Mouse (Mus musculus): ENCODE measurements at regions not wholly inside any gene's neighbourhood (a gene's known extent, or its start where the extent isn't known, plus 50 kb on each side); places are given as distances from the start of the nearest gene placed in this dataset.
A peak's percentile ranks its signal among the peaks of the same experiment; 100 is the strongest.

GRCm38 (mm10) chr9:120677216-120677615, 106.0 kb downstream of the Rpl14 start:
- no peak for DNase-seq

DNA sequence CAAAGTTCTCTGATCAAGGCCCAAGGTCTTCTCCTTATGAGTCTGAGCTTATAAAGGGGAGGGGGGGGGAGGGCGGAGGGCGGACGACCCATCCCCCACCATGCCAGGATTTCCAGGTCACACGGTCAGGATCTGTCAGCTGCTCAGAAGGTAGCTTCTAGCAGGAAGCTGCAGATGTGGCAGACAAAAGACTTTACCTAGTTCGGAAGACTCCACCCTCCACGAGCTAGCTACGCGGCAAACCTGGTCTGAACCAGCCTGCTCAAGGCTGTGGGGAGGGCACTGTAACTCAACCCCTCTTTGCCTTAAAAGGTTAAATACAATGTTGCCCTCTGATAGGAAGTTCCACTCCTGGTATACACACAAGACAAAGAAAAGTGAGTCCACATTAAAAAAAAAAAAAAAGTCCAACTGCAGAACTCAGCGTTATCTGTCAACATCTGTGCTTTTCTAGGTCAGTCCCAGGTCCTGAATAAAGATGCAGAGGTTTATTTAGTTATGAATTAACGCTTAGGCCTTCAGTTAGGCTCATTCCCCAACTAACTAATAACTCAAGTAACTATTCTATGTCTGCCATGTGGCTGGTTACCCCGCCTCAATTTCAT, 108.7 kb downstream of the Rpl14 start:
- no peak for DNase-seq

DNA sequence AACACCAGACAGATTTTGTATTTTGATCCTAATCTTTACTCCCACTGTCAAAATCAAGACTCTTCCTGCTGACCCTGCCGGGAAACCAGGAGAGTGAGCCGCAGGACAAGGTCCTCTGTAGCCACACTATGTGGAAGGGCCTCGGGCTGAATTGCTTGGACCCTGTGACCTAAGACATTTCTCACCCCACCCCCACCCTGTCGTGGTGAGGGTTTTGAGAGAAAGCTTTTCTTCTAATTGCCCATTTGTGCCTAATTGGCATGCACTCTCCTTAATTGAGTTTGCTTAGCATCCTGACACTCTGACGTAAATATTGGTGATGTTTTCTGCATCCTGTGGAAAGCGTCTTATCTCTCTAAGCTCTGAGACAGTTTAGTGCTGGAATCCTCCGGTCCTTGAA, 110.2 kb downstream of the Rpl14 start:
- DNase-seq = no peak

GRCm38 (mm10) chr9:120685961-120686360, 114.7 kb downstream of the Rpl14 start:
- DNase-seq = no peak

DNA sequence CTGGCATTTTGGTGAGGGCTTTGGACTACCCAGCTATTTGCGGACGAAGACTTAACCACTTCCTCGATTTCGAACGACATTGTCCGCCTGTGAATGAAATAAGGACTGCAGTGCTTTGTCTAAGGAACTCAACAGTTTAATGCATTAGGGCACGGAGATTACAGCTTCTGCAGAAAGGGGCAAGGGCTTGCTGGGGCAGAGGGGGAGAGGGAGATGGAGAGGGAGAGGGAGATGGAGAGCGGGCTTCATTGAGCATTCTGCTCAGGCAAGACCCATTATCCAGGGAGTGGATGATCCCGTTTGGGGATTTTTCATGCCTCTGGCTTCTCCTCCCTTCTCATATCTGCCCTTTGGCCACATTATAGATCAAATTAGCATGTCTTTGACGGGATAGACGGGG, 117.8 kb downstream of the Rpl14 start:
- no peak for DNase-seq

GRCm38 (mm10) chr9:120690510-120690909, 119.3 kb downstream of the Rpl14 start:
- DNase-seq = no peak

GRCm38 (mm10) chr9:120690961-120691941, 120.0 kb downstream of the Rpl14 start:
- DNase-seq = peak; percentile 68 to 74

- DNase-seq = no peak
Measured at GRCm38 (mm10) chr9:120691971-120692401, 120.7 kb downstream of the Rpl14 start.

DNA sequence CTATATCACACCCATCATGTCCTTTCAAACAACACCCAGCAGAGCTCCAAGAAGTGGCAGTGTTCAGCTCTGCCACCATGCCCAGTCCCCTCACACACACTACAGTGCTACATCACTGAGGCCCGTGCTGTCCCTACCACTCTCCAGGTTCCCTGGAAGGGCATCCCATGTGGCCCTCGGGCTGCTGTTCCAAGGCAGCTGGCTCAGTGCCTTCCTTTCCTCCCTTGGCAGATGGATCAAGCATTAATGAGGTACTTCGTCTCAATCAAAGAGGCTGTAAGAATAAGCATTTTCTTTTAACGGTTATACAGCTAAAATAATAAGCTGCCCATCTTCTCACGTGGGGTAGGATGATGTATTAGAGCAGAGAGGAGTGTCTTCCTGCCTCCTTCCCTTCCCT, 123.2 kb downstream of the Rpl14 start:
- DNase-seq = peak in 1 of 2 experiments; percentile 24

GRCm38 (mm10) chr9:120695966-120696365, 124.7 kb downstream of the Rpl14 start:
- no peak for DNase-seq

GRCm38 (mm10) chr9:120697749-120698148, 126.5 kb downstream of the Rpl14 start:
- DNase-seq = peak; percentile 88 to 95

- no peak for DNase-seq
Measured at GRCm38 (mm10) chr9:120699781-120700180, 128.5 kb downstream of the Rpl14 start.

DNA sequence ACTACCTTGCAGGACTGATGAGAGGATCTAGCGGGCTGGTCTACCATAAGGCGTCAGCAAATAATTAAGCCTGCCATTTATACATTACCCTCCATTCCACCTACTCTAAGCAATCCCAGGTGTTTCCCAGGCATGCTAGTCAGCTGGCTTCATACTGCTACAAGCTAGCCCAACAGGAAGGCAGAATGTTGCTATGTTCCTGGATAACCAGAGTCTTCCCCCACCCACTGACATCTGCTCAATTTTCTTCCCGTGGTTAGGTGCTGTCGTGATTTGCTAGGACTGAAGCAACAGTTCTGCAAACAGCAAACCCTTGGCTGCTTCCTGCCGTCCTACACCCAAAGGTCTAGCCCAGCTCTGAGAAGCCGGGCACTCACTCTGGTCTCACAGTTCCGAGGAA, 131.6 kb downstream of the Rpl14 start:
- DNase-seq = no peak

DNA sequence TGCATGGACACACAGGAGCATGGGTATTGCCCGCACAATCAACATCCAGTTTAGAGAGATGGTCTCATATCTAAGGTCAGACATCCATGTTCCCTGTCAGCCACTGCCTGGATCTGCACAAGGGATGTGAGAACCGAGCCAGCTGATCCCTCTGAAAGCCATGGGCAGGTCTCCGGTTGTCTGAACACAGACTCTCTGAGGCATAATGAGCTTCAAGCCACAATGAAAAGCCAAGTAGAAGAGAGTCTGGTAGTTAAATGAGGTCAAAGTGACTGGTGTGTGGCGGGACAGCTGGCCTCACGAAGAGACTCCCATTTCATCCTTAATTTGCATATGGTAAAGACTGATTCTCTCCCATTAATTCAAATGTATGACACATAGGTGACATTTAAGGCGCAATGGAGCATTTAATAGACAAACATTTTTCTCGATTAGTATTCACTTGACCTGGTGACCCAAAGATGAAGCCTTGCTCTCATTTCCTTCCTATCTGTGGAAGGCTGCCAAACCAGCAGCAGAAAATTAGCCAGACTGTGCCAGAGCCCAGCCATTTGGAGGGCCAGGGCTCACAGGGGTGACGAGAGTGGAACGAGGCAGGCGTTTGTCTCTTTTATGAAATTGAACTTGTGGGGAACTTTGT, 132.2 kb downstream of the Rpl14 start:
- DNase-seq = peak; percentile 48 to 54

DNA sequence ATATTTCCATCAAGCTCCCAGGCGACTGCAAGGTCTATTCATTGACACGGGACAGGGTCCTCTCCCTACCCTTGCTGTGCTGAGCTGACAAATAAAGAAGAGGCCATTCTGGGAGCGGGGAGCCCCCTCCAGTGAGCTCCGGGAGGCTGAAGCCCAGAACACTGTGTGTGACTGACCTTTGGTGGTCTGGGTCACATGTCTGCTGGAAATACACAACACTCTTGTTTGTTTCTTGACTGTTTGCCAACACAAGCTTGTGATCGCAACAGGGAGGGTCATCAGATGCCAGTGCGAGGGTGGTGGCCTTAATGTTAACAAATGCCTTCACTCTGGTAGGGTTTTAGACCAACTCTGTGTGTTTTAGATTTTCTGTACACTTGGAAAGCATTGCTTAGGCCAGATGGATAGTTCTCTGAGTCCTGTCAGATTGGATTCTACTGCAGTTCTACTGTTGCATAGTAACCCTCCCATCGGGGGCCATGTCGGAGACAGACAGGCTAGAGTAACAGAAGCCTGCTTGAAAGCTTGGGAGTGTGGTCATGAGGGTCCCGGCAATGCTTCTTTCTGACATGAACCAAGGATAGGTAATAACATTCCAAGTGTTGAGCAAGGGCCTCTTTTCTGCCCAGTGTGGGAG, 135.4 kb downstream of the Rpl14 start:
- DNase-seq = no peak

DNA sequence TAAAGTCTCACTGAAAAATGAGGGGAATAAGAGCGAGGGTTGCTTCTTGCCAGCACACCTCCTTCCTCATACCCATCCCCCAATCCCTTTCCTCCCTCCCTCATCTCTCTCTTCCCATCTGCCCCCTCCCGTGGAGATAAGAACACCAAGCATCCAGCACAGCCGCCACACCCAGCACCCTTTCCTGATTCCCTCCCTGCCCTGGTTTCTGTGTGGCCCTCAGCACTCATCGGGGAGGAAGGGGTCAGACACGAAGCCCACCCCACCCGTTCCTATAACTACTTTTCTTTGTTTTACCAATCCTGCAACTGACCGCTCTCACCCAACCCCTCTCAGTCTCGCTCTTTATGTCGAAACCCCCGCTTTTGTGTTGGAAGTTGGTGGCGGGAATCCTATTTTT, 137.3 kb downstream of the Rpl14 start:
- DNase-seq = no peak

- no peak for DNase-seq
Measured at GRCm38 (mm10) chr9:120709146-120709655, 138.0 kb downstream of the Rpl14 start.

DNA sequence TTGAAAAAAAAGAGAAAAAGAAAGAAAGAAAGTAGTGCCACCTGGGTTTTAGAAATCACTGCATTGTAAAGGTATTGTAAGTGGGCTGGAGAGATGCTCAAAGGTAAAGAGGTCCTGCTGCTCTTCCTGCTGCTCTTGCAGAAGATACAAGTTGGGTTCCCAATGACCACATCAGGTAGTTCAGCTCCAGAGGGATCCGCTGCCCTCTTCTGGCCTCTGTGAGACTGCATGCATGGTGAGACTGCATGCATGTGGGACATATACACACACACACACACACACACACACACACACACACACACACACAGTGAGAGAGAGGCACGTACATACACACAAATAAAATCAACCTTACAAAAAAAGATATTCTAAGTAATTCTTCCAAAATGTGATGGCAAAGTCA, 141.7 kb downstream of the Rpl14 start:
- DNase-seq = no peak

DNA sequence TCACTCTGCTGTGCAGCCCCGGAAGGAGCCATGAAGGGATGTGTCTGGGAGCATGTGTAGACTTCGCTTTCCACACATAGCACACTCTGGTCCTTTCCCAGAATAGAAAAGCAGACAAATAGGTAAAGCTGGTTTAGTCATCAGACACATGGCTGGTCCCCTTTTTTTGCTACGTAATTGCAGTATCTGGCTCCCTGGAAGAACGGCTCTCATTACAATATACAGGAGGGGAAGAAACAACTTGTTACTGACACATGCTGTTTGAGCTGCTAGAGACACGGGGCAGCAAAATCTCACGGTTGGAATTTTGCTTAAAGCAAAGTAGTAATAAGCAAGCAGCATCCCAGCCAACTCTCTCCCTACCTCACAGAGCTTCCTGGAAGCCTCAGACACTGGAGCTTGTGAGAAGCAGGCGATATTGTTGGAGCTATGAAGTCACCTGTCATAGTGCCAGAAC, 144.4 kb downstream of the Rpl14 start:
- no peak for DNase-seq

GRCm38 (mm10) chr9:120718812-120719211, 147.6 kb downstream of the Rpl14 start:
- DNase-seq = no peak

- DNase-seq = no peak
Measured at GRCm38 (mm10) chr9:120721451-120722123, 150.3 kb downstream of the Rpl14 start.

- peak in 1 of 2 experiments; percentile 28 for DNase-seq
Measured at GRCm38 (mm10) chr9:120723026-120723425, 151.8 kb downstream of the Rpl14 start.

Measured in cerebellum, postnatal 14 days (tissue).